Comparison of ENCODE assay signal across 8 mouse cellular contexts in the genomic region with DNA sequence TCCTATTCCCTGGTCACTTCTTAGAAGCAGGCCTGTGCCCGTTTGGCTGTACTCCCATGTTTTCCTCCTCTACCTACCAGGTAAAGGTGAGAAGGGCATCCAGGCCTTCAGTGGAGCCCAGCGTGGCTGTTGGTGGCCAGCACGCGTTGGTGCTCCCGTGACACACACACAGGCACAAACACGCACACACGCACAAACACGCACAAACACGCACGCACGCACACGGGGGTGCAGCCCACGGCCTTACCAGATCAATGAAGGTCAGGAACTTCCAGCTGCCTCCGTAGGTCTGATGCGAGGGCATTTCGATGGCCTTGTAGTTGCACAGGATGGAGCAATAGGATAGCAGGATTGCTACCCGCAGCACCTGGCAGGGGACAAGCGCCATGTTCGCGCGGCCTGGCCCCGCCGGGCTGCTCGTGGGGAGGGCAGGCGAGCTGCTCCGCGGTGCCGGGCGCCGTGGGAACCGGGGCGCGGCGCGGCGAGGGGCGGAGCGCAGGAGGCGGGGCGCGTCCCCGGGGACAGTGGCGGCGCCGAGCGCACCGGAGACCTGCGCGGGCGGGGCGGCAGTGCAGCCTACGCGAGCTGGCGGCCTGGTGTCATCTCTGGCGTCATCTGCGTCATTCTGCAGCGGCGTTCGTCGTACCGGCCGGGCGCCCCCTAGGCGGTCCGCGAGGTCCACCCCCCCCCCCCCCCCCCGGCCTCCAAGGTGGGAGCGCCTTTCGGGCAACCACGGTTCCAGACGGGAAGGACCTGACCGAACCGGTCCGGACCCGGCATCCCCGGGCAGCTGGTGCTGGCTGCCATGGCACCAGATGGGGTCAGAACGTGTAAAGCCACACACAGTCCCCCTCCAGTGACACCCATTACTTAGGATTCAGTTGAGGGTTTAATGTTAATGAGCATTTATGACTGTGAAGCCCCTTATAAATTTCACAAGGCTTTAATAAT. TPM values are rescaled to one million over a fixed set of nuclear protein-coding genes. Genes with fewer than 3 reads are reported as not detected.
DNase-seq lines count a peak whose midpoint lies in the region.

A gene (minus strand): TSS at position 610 of the 951 bp plus-strand sequence.

- intact Hi-C loops in left cerebral cortex, postnatal 36 days (cut with DNase I): loop anchor here (5.0 to 10.0 kb wide), 5 partner anchors 91 to 456 kb away; a partner anchor contains a TSS

- peaks cover 19% of the 10 kb centered on the region for H3K4me1 ChIP-seq in embryonic facial prominence, embryonic 10.5 days

- WGBS in embryonic facial prominence, embryonic 10.5 days: 3% methylated on average over 77 of the region's 77 CpGs

- peak; percentile 87 for DNase-seq in adrenal gland, postnatal 10 days
- peak; percentile 79 for DNase-seq in embryonic facial prominence, embryonic 10.5 days (ENCODE audit: low spot score)
- DNase-seq in heart, adult 11 months: peak; percentile 98
- DNase-seq in kidney, adult 11 months: peak; percentile 67
- peak; percentile 76 to 86 for DNase-seq in left cerebral cortex, postnatal 36 days (ENCODE audit: low spot score in 2 of 2)
- peak; percentile 61 for DNase-seq in mesoderm, embryonic 11.5 days (ENCODE audit: low read depth, low spot score)
- DNase-seq in right cerebral cortex, postnatal 25 days: peak; percentile 85
- DNase-seq in urinary bladder, postnatal 36 days (ENCODE audit: low spot score in 2 of 2): peak; percentile 56 to 69

- H3K27me3 ChIP-seq in embryonic facial prominence, embryonic 10.5 days (replicated peaks; ENCODE audit: low read depth, poor library complexity, severe bottlenecking): no peaks in the 10 kb centered on the region

- peak within 1 kb of the TSS; percentile 85 for H3K4me3 ChIP-seq in embryonic facial prominence, embryonic 10.5 days

- H3K9me3 ChIP-seq in embryonic facial prominence, embryonic 10.5 days: no peaks in the 10 kb centered on the region; the same call in 1 of the 2 replicates

- H3K36me3 ChIP-seq in embryonic facial prominence, embryonic 10.5 days (replicated peaks): no peaks in the 10 kb centered on the region

- peak within 1 kb of the TSS; percentile 91 for H3K27ac ChIP-seq in embryonic facial prominence, embryonic 10.5 days (replicated peaks)

RNA-seq across cellular contexts. Expression of the gene that starts here (rescaled TPM):
- total RNA-seq in adrenal gland, postnatal 10 days (2021): 10 to 100 TPM; 23.7 to 24.6 TPM
- 21.9 and 24.2 TPM in 2 replicates for polyA plus RNA-seq in embryonic facial prominence, embryonic 10.5 days (2016; fragmentation: Nextera tagmentation; extraction: Ambion mirVana)
- 10 to 100 TPM; 61.1 to 64.1 TPM for total RNA-seq in left cerebral cortex, postnatal 36 days (2021)

Comparison
In these comparisons a context has a peak if more than half of its experiments do, and no peak if none do; other contexts are left out.
1. Peak in every context shown above with its lines: DNase-seq, H3K4me3 ChIP-seq and H3K27ac ChIP-seq.